ENCODE assay signal across 8 mouse cellular contexts in the genomic region with DNA sequence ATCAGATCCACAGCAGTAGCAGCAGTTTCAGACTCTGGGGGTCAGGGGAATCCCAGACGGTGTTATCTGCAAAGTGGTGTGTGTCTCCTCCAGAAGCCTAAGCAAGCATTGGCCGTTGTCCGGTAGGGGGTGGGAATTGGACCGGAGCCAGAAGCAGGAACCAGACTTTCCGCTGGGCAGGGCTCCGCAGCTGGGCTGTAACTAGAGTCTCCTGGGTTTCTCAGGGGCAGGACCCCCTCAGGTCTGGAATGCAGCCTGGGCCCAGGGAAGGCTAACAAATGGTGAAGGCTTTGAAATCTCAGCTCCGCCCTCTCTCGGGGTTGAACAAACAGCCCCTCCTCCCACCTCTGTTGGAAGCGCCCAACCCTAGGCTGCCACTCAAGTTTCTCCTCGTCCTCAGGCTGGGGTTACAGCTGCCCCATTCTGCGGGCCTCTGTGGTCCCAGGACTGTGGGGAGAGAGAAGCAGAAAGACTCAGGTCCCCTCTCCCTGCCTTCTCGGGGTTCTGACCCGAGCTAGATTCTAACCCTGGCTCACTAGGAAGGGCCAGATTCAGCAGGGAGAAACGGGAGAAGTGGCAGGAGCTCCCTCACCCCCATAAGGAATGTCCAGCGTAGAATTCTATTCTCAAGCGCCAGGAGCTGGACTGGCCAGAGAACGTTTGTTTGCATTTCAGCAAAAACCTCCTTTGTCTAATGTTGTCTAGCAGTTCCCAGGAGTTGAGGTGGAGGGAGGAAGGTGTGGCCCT. TPM values are rescaled to one million over a fixed set of nuclear protein-coding genes. Genes with fewer than 3 reads are reported as not detected.
DNase-seq lines count a peak whose midpoint lies in the region; ATAC-seq and TF ChIP-seq lines count a peak whose summit lies in the region.

No protein-coding gene starts in this region.

- TF ChIP-seq POLR2A in brain, embryonic 14.5 days (IDR thresholded peaks at IDR 0.05; ENCODE audit: borderline replicate concordance, extremely low read depth, insufficient read depth, insufficient read length, poor library complexity, severe bottlenecking) = no peak

- peak overlapping the region; percentile 80 for H3K27ac ChIP-seq in hindbrain, embryonic 13.5 days

- peak; percentile 81 for ATAC-seq in hindbrain, embryonic 13.5 days (ENCODE audit: low FRiP score)
- no peak for ATAC-seq in megakaryocyte, adult 5-6 weeks (ENCODE audit: poor library complexity, severe bottlenecking)

- H3K27me3 ChIP-seq in hindbrain, embryonic 13.5 days = no peaks in the 10 kb centered on the region

- DNase-seq in ES-CJ7 (ENCODE audit: low read depth, low spot score) = peak; percentile 99
- peak; percentile 95 for DNase-seq in brain, embryonic 14.5 days (ENCODE audit: low read depth)
- DNase-seq in frontal cortex, postnatal 25 days (ENCODE audit: low spot score in 2 of 2) = peak; percentile 28 to 54
- peak; percentile 69 to 75 for DNase-seq in layer of hippocampus, postnatal 14 days (ENCODE audit: low spot score in 2 of 2)
- peak; percentile 95 for DNase-seq in lung, postnatal 14 days
- DNase-seq in retina, postnatal 7 days (ENCODE audit: low read depth, low spot score) = peak; percentile 27

- H3K4me3 ChIP-seq in hindbrain, embryonic 13.5 days = no peak overlapping the region

- TF ChIP-seq CTCF in brain, embryonic 14.5 days (IDR thresholded peaks at IDR 0.05; ENCODE audit: borderline replicate concordance, extremely low read depth, insufficient read depth, insufficient read length) = peak; percentile 41; the same call in 1 of the 2 replicates

- H3K4me2 ChIP-seq in hindbrain, embryonic 13.5 days = peak overlapping the region; percentile 25

- H3K9ac ChIP-seq in hindbrain, embryonic 13.5 days = 0 out of 2 replicates have a peak overlapping the region, but pooled peaks have one; percentile 15

- H3K4me1 ChIP-seq in hindbrain, embryonic 13.5 days (replicated peaks) = peaks cover 30% of the 10 kb centered on the region

- WGBS in hindbrain, embryonic 13.5 days = 2% methylated on average over 17 of the region's 17 CpGs

- H3K36me3 ChIP-seq in hindbrain, embryonic 13.5 days = no peaks in the 10 kb centered on the region

- H3K9me3 ChIP-seq in hindbrain, embryonic 13.5 days = no peaks in the 10 kb centered on the region; the same call in 1 of the 2 replicates

RNA-seq across cellular contexts. Expression of a gene that starts 44.9 kb away (rescaled TPM):
- polyA plus RNA-seq in brain, embryonic 14.5 days (2012; rRNA removed) = 1.9 and 3.2 TPM in 2 replicates
- 1.7 and 2.4 TPM in 2 replicates for polyA plus RNA-seq in hindbrain, embryonic 13.5 days (2015; fragmentation: Nextera tagmentation; extraction: Ambion mirVana)
- 1 to 10 TPM; 2.9 to 3.8 TPM for total RNA-seq in layer of hippocampus, postnatal 14 days (2021)
- total RNA-seq in megakaryocyte, adult 5-6 weeks (2015) = not detected in 2 replicates
- 0.45 TPM in 1 of 2 replicates, not detected in the other for total RNA-seq in megakaryocyte, adult 5-6 weeks (2017)

RNA-seq across cellular contexts. Expression of a gene that starts 49.1 kb away (rescaled TPM):
- 72.3 and 98.7 TPM in 2 replicates for polyA plus RNA-seq in brain, embryonic 14.5 days (2012; rRNA removed)
- polyA plus RNA-seq in hindbrain, embryonic 13.5 days (2015; fragmentation: Nextera tagmentation; extraction: Ambion mirVana) = 108 and 115 TPM in 2 replicates
- 10 to 100 TPM; 38.9 to 41.9 TPM for total RNA-seq in layer of hippocampus, postnatal 14 days (2021)
- total RNA-seq in megakaryocyte, adult 5-6 weeks (2015) = 4.1 and 9.5 TPM in 2 replicates
- 7.9 TPM in 2 replicates for total RNA-seq in megakaryocyte, adult 5-6 weeks (2017)

Comparison
In these comparisons a context has a peak if more than half of its experiments do, and no peak if none do; other contexts are left out.
1. DNase-seq: peak in every context shown above with its lines; median percentile 99 in ES-CJ7; 95 in brain, embryonic 14.5 days; 95 in lung, postnatal 14 days; 72 in layer of hippocampus, postnatal 14 days; 41 in frontal cortex, postnatal 25 days; 27 in retina, postnatal 7 days.